Mouse (Mus musculus): Measurements from ENCODE around the gene Afap1l2. TPM values are rescaled to one million over a fixed set of nuclear protein-coding genes. Genes with fewer than 3 reads are reported as not detected.

Afap1l2 gene
- polyA plus RNA-seq, 1 experiment from 2014 or later = 11.7 TPM

DNA sequence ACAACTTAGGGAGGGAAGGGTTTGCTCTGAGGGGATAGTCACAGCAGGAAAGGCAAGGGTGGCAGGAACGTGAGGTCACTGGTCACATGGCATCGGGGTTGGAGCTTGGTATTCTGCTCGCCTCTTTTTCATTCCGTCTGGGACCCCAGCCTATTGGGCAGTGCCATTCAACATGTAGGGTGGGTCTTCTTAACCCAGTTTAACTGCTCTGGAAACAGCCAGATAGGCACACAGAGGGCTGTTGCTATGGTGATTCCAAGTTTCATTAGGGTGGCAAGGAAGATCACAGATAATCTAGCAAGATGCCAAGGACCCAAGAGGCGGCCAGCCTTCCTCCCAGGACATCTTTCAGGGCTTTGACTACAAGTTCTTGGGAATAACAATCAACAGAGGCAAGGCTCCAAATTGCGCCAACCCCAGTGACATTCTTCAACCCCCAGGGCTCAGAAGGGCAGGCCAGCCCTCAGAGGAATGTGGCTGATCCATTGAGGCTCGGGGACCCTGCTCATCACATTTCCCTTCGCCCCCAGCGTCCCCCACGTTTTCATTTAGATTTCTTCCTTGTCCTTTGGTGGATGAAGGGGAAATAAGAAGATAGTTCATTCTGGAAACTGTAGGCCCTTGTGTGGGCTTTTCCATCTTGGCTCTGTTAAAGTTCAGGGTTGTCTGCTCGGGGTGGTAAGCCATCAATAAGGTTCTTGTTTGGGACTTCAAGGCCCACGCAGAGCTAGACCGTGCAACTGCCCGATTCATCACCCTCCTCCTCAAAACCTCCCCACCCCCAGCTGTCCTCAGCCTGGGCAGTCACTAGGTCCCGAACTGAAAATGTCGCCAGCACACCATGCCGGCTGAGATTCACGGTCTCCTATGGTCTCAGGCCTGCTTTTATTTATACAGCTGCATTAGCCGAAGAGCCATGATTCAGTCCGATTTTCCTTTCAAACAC, 52.2 kb downstream of the Afap1l2 start:
- ATAC-seq = no peak
- H3K27ac ChIP-seq (ENCODE audit: low read length) = no peak overlapping the region

GRCm38 (mm10) chr19:56954857-56955256, 53.2 kb downstream of the Afap1l2 start:
- no peak for ATAC-seq

More for the DNA sequence above, 52.2 kb downstream of the Afap1l2 start:
- H3K36me3 ChIP-seq (ENCODE audit: control insufficient read depth, insufficient read depth, low read length) = no peaks in the 10 kb centered on the region
- H3K27me3 ChIP-seq (ENCODE audit: control insufficient read depth, insufficient read depth, low read depth, low read length) = no peaks in the 10 kb centered on the region
- no peaks in the 10 kb centered on the region for H3K4me1 ChIP-seq (ENCODE audit: control insufficient read depth, insufficient read depth, low read length)
- no peaks in the 10 kb centered on the region for H3K9me3 ChIP-seq (replicated peaks; ENCODE audit: control insufficient read depth, low read length, poor library complexity, severe bottlenecking)
- H3K4me2 ChIP-seq (ENCODE audit: low read length) = no peak overlapping the region
- H3K9ac ChIP-seq (ENCODE audit: low read depth, low read length) = no peak overlapping the region
- H3K4me3 ChIP-seq (ENCODE audit: low read depth, low read length) = no peak overlapping the region
- WGBS = 77% methylated on average over 20 of the region's 20 CpGs

DNA sequence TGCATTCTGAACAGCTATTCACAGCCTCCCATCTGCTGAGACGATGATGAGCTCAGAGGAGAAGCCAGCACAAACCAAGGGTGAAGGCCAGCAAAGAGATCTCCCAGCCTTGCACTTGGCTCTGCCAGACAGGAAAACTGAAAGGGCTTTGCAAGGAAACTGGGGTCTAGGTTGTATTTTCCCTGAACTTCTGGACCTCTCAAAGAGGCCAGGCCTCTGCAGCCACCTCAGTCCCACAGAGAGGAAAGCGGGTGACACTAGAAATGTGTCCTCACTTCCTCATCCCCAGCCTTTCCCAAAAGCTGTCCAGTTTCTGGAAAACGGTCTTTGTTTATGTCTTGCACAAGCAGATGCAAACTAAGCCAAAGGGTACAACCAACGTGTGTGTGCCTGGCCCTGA, 54.2 kb downstream of the Afap1l2 start:
- H3K9ac ChIP-seq (ENCODE audit: low read depth, low read length) = no peak overlapping the region
- no peak overlapping the region for H3K4me2 ChIP-seq (ENCODE audit: low read length)
- H3K9me3 ChIP-seq (replicated peaks; ENCODE audit: control insufficient read depth, low read length, poor library complexity, severe bottlenecking) = no peaks in the 10 kb centered on the region
- no peak for ATAC-seq
- no peaks in the 10 kb centered on the region for H3K27me3 ChIP-seq (ENCODE audit: control insufficient read depth, insufficient read depth, low read depth, low read length)
- 83% methylated on average over 4 of the region's 4 CpGs for WGBS
- H3K36me3 ChIP-seq (ENCODE audit: control insufficient read depth, insufficient read depth, low read length) = no peaks in the 10 kb centered on the region
- H3K4me1 ChIP-seq (ENCODE audit: control insufficient read depth, insufficient read depth, low read length) = no peaks in the 10 kb centered on the region
- no peak overlapping the region for H3K4me3 ChIP-seq (ENCODE audit: low read depth, low read length)
- H3K27ac ChIP-seq (ENCODE audit: low read length) = no peak overlapping the region

More at GRCm38 (mm10) chr19:56954857-56955256, 53.2 kb downstream of the Afap1l2 start:
- Histone ChIP-seq H3K4me3 (ENCODE audit: low read depth, low read length) (no peak overlapping the region), H3K9ac (ENCODE audit: low read depth, low read length) (no peak overlapping the region), H3K4me1 (ENCODE audit: control insufficient read depth, insufficient read depth, low read length) (no peaks in the 10 kb centered on the region), H3K4me2 (ENCODE audit: low read length) (no peak overlapping the region), H3K27me3 (ENCODE audit: control insufficient read depth, insufficient read depth, low read depth, low read length) (no peaks in the 10 kb centered on the region), H3K9me3 (replicated peaks; ENCODE audit: control insufficient read depth, low read length, poor library complexity, severe bottlenecking) (no peaks in the 10 kb centered on the region), H3K27ac (ENCODE audit: low read length) (no peak overlapping the region), H3K36me3 (ENCODE audit: control insufficient read depth, insufficient read depth, low read length) (no peaks in the 10 kb centered on the region)
- 95% methylated on average over 13 of the region's 13 CpGs for whole genome bisulfite sequencing

DNA sequence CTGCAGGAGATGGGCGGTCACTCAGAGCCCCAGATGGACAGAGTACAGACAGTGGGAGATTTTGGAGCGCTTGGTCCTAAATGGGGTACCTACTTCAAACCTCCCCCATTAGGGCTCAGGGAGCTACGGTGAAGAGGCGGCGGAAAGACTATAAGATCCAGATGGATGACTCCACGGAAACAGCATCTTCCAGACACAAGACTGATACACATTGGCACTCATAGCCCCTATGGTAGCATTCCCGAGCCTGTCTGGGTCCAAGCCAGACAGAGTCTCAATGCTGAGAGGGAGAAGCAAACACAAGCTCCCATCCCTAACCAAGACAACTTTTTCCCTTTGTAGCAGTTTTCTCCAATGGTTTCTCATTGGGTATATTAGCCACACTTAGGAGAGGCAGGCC, 57.2 kb downstream of the Afap1l2 start:
- no peak overlapping the region for H3K27ac ChIP-seq (ENCODE audit: low read length)
- 85% methylated on average over 7 of the region's 7 CpGs for WGBS
- H3K4me3 ChIP-seq (ENCODE audit: low read depth, low read length) = no peak overlapping the region
- no peaks in the 10 kb centered on the region for H3K4me1 ChIP-seq (ENCODE audit: control insufficient read depth, insufficient read depth, low read length)
- no peak overlapping the region for H3K4me2 ChIP-seq (ENCODE audit: low read length)
- H3K36me3 ChIP-seq (ENCODE audit: control insufficient read depth, insufficient read depth, low read length) = no peaks in the 10 kb centered on the region
- H3K27me3 ChIP-seq (ENCODE audit: control insufficient read depth, insufficient read depth, low read depth, low read length) = no peaks in the 10 kb centered on the region
- no peak for ATAC-seq
- H3K9ac ChIP-seq (ENCODE audit: low read depth, low read length) = no peak overlapping the region
- H3K9me3 ChIP-seq (replicated peaks; ENCODE audit: control insufficient read depth, low read length, poor library complexity, severe bottlenecking) = no peaks in the 10 kb centered on the region

GRCm38 (mm10) chr19:56949868-56950267, 58.2 kb downstream of the Afap1l2 start:
- Histone ChIP-seq H3K36me3 (ENCODE audit: control insufficient read depth, insufficient read depth, low read length) (no peaks in the 10 kb centered on the region), H3K4me2 (ENCODE audit: low read length) (no peak overlapping the region), H3K9ac (ENCODE audit: low read depth, low read length) (no peak overlapping the region), H3K27ac (ENCODE audit: low read length) (no peak overlapping the region), H3K9me3 (replicated peaks; ENCODE audit: control insufficient read depth, low read length, poor library complexity, severe bottlenecking) (no peaks in the 10 kb centered on the region), H3K4me3 (ENCODE audit: low read depth, low read length) (no peak overlapping the region), H3K4me1 (ENCODE audit: control insufficient read depth, insufficient read depth, low read length) (no peaks in the 10 kb centered on the region), H3K27me3 (ENCODE audit: control insufficient read depth, insufficient read depth, low read depth, low read length) (no peaks in the 10 kb centered on the region)
- no peak for ATAC-seq
- 78% methylated on average over 8 of the region's 8 CpGs for WGBS

DNA sequence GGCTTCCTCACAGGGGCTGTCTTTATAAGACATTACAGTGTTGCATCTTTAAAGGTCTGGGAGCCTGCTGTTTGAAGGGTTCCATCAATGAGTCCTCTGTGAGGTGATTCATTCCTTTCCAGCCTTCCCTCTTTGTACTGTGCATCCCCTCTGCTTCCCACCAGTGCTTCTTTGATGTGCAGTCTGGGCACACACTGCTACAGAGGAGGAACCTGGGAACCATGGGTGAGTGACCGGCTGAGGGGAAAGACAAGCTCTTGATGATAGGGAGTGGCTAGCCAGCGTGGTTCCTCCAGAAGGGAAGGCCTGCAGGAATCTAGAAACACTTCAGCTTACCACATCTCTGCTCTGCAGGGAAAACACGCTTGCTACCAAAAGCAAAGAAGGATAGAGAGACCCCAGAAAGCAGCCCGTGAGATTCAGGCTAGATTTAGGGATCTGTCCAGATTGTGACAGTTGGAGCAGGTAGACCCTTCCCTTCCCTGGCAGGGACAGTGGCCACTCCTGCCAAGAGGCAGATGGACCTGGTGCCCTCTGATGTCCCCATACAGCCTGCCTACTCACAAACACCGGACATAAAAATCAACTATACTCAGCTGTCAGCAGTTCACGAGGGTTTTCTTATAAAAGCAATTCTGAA, 59.9 kb downstream of the Afap1l2 start:
- H3K27me3 ChIP-seq (ENCODE audit: control insufficient read depth, insufficient read depth, low read depth, low read length) = no peaks in the 10 kb centered on the region
- ATAC-seq = no peak
- H3K4me3 ChIP-seq (ENCODE audit: low read depth, low read length) = no peak overlapping the region
- WGBS = 65% methylated on average over 6 of the region's 6 CpGs
- H3K27ac ChIP-seq (ENCODE audit: low read length) = no peak overlapping the region
- H3K4me1 ChIP-seq (ENCODE audit: control insufficient read depth, insufficient read depth, low read length) = no peaks in the 10 kb centered on the region
- no peak overlapping the region for H3K9ac ChIP-seq (ENCODE audit: low read depth, low read length)
- no peaks in the 10 kb centered on the region for H3K9me3 ChIP-seq (replicated peaks; ENCODE audit: control insufficient read depth, low read length, poor library complexity, severe bottlenecking)
- no peaks in the 10 kb centered on the region for H3K36me3 ChIP-seq (ENCODE audit: control insufficient read depth, insufficient read depth, low read length)
- H3K4me2 ChIP-seq (ENCODE audit: low read length) = no peak overlapping the region

DNA sequence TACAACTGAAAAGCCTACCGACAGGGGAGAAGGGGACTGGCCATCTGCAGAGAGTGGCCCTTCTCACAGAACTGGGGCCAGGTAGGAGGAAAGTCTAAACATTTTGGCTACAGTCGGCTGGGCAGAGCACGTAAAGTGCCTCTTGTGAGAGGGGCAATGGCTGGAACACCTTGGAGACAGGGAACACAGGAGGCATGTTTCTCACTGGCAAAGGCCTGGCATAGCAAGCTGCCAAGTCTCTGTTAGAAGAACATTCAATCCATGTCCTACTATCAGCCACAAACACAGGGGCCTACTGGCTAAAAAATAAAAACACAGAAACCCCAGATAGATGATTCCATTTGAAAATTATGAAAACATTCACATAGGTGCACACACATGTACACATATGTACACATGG, 61.3 kb downstream of the Afap1l2 start:
- Histone ChIP-seq H3K27me3 (ENCODE audit: control insufficient read depth, insufficient read depth, low read depth, low read length) (no peaks in the 10 kb centered on the region), H3K9me3 (replicated peaks; ENCODE audit: control insufficient read depth, low read length, poor library complexity, severe bottlenecking) (no peaks in the 10 kb centered on the region), H3K36me3 (ENCODE audit: control insufficient read depth, insufficient read depth, low read length) (no peaks in the 10 kb centered on the region), H3K27ac (ENCODE audit: low read length) (no peak overlapping the region), H3K4me3 (ENCODE audit: low read depth, low read length) (no peak overlapping the region), H3K9ac (ENCODE audit: low read depth, low read length) (no peak overlapping the region), H3K4me2 (ENCODE audit: low read length) (no peak overlapping the region), H3K4me1 (ENCODE audit: control insufficient read depth, insufficient read depth, low read length) (no peaks in the 10 kb centered on the region)
- 89% methylated on average over 3 of the region's 3 CpGs for WGBS
- no peak for ATAC-seq

DNA sequence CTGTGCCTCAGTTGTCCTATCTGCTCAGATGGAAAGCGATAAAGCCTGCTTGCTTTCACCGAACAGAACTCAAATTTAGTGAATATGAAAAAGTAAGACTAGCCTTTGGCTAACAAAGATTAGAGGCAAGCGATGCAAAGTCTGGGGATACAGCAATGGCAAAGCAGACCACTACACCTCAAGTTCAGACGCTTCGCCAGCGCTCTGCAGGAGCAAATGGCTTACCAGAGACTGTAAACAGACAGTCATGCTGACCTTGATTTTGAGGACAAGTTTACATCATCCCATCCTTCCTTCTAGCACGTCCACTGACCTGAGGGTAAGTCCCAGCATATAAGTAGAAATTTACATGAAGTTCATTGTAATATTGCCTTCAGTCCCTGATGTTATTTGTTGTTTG, 61.8 kb downstream of the Afap1l2 start:
- Histone ChIP-seq H3K4me3 (ENCODE audit: low read depth, low read length) (no peak overlapping the region), H3K4me1 (ENCODE audit: control insufficient read depth, insufficient read depth, low read length) (no peaks in the 10 kb centered on the region), H3K9me3 (replicated peaks; ENCODE audit: control insufficient read depth, low read length, poor library complexity, severe bottlenecking) (no peaks in the 10 kb centered on the region), H3K4me2 (ENCODE audit: low read length) (no peak overlapping the region), H3K27me3 (ENCODE audit: control insufficient read depth, insufficient read depth, low read depth, low read length) (no peaks in the 10 kb centered on the region), H3K36me3 (ENCODE audit: control insufficient read depth, insufficient read depth, low read length) (no peaks in the 10 kb centered on the region), H3K27ac (ENCODE audit: low read length) (no peak overlapping the region), H3K9ac (ENCODE audit: low read depth, low read length) (no peak overlapping the region)
- no peak for ATAC-seq
- 96% methylated on average over 7 of the region's 7 CpGs for WGBS

DNA sequence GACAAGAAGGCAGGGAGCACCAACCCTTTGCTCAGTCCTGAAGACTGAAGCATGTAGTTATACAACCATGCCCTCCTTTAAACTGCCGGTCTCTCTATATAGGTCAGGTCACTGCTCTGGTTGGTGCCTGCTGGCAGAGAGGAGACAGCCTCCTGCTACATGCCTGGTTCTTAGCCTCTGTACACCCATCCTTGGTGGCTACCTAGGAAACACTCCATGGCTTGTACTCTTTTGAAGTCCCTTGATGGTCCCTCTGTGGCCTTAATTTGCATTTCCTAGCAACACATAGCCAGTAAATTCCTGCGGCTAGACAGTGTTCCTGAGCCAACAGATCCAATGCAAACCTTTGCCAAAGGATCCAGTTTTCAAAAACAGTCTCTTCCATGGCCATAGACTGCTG, 62.4 kb downstream of the Afap1l2 start:
- no peak overlapping the region for H3K4me2 ChIP-seq (ENCODE audit: low read length)
- ATAC-seq = no peak
- WGBS = 75% methylated on average over 2 of the region's 2 CpGs
- H3K9me3 ChIP-seq (replicated peaks; ENCODE audit: control insufficient read depth, low read length, poor library complexity, severe bottlenecking) = no peaks in the 10 kb centered on the region
- no peak overlapping the region for H3K4me3 ChIP-seq (ENCODE audit: low read depth, low read length)
- H3K27me3 ChIP-seq (ENCODE audit: control insufficient read depth, insufficient read depth, low read depth, low read length) = no peaks in the 10 kb centered on the region
- no peak overlapping the region for H3K27ac ChIP-seq (ENCODE audit: low read length)
- no peak overlapping the region for H3K9ac ChIP-seq (ENCODE audit: low read depth, low read length)
- no peaks in the 10 kb centered on the region for H3K4me1 ChIP-seq (ENCODE audit: control insufficient read depth, insufficient read depth, low read length)
- no peaks in the 10 kb centered on the region for H3K36me3 ChIP-seq (ENCODE audit: control insufficient read depth, insufficient read depth, low read length)

Data from midbrain, embryonic 16.5 days (tissue).